Mouse (Mus musculus): Measurements from ENCODE around the gene Ceacam16.

DNA sequence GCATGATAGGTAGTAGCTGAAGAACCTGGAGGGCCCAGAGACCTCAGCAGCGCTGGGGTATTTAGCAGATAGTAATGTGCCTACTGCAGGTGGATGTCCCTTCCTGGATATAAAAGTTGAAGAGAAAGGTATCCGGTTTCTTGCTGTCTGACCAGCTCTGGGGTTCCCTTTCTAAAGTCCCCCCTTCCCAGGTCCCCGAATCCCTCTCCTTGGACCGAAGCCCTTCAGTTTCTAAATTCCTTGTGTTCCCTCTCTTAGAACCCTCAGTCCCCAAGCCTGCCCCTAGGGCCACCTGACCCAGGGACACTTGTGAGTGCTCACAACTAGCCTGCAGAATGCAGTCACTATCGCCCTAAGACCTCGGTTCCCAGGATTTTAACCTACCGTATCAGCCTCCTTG lies 39.5 kb downstream of the Ceacam16 start:
- TF ChIP-seq CTCF (IDR thresholded peaks at IDR 0.05; ENCODE audit: control insufficient read depth, insufficient read depth, insufficient read length) (no peak), MYOG (IDR thresholded peaks at IDR 0.05; ENCODE audit: control insufficient read depth, extremely low read depth, insufficient read length) (no peak)
